Mouse (Mus musculus) stomach, embryonic 16.5 days (tissue): ENCODE data around the gene Fanca. TPM values are rescaled to one million over a fixed set of nuclear protein-coding genes. Genes with fewer than 3 reads are reported as not detected.

Experiments used
- ATAC-seq: fragments of 200-750 bp; cut with Nextera tagmentation; 2 replicates; pipeline ENCODE4 v1.8.0; 2017; ENCODE audit warnings: moderate number of reproducible peaks, moderate TSS enrichment; ENCODE audit not compliant: insufficient read depth, low FRiP score
- H3K27ac ChIP-seq: fragments of 300-500 bp; sonication (generic); 2 replicates; pipeline ENCODE4 v1.5.1; 2014; ENCODE audit warnings: low read length
- H3K27me3 ChIP-seq: fragments of 300-500 bp; sonication (generic); 2 replicates; pipeline ENCODE4 v1.6.1; 2014; ENCODE audit warnings: low read length, control low read depth, mixed read lengths; ENCODE audit not compliant: control insufficient read depth, insufficient read depth
- H3K36me3 ChIP-seq: fragments of 300-500 bp; sonication (generic); 2 replicates; pipeline ENCODE4 v1.6.1; 2014; ENCODE audit warnings: low read length; ENCODE audit not compliant: control insufficient read depth, insufficient read depth
- H3K4me1 ChIP-seq: fragments of 300-500 bp; sonication (generic); 2 replicates; pipeline ENCODE4 v1.6.1; 2014; ENCODE audit warnings: low read length, control low read depth, mixed read lengths; ENCODE audit not compliant: control insufficient read depth, insufficient read depth
- H3K4me2 ChIP-seq: fragments of 300-500 bp; sonication (generic); 2 replicates; pipeline ENCODE4 v1.6.1; 2014; ENCODE audit warnings: low read depth, low read length, mixed read lengths
- H3K4me3 ChIP-seq: fragments of 300-500 bp; sonication (generic); replicated peaks from 2 replicates; pipeline ENCODE4 v1.5.1; 2014; ENCODE audit warnings: mild to moderate bottlenecking, low read length
- H3K9ac ChIP-seq: fragments of 300-500 bp; sonication (generic); 2 replicates; pipeline ENCODE4 v1.6.1; 2014; ENCODE audit warnings: low read length
- H3K9me3 ChIP-seq: fragments of 300-500 bp; sonication (generic); replicated peaks from 2 replicates; pipeline ENCODE4 v1.6.1; 2016; ENCODE audit warnings: low read length, control low read depth; ENCODE audit not compliant: control insufficient read depth
- WGBS: fragments of 180-500 bp; shearing (Covaris S2); extraction: QIAGEN DNeasy Blood & Tissue Kit; methylation state at CpG from one replicate; pipeline ENCODE4 v1.1.7; 2014; 5-methylcytosine and 5-hydroxymethylcytosine counted together
- polyA plus RNA-seq: library from polyadenylated mRNA; unstranded; fragments of >200 nt; fragmentation: Nextera tagmentation; extraction: Ambion mirVana; gene quantifications from 2 replicates; pipeline ENCODE4 v1.2.1, GENCODE M21; 2015

Gene Fanca
- polyA plus RNA-seq, 1 experiment from 2014 or later, result 18.1 TPM

- H3K36me3 ChIP-seq, result no peaks in the 10 kb centered on the region
- H3K4me2 ChIP-seq, result no peak overlapping the region
- H3K4me1 ChIP-seq, result peaks cover 20% of the 10 kb centered on the region
- no peaks in the 10 kb centered on the region for H3K27me3 ChIP-seq
- H3K9ac ChIP-seq, result no peak overlapping the region
- no peak for ATAC-seq
- no peak overlapping the region for H3K27ac ChIP-seq
- 75% methylated on average over 8 of the region's 8 CpGs for WGBS
- H3K9me3 ChIP-seq, result no peaks in the 10 kb centered on the region
- no peak overlapping the region for H3K4me3 ChIP-seq
These were observed 26.8 kb upstream of the Fanca start for GRCm38 (mm10) chr8:123345135-123345534.

GRCm38 (mm10) chr8:123343422-123343821 lies 25.0 kb upstream of the Fanca start:
- Histone ChIP-seq H3K4me2 (no peak overlapping the region), H3K9ac (no peak overlapping the region), H3K9me3 (no peaks in the 10 kb centered on the region), H3K27me3 (no peaks in the 10 kb centered on the region), H3K27ac (no peak overlapping the region), H3K4me1 (peaks cover 14% of the 10 kb centered on the region), H3K4me3 (no peak overlapping the region), H3K36me3 (no peaks in the 10 kb centered on the region)
- ATAC-seq, result no peak
- WGBS, result 78% methylated on average over 12 of the region's 12 CpGs

GRCm38 (mm10) chr8:123342911-123343310 lies 24.5 kb upstream of the Fanca start:
- H3K4me2 ChIP-seq, result no peak overlapping the region
- no peak overlapping the region for H3K9ac ChIP-seq
- H3K4me1 ChIP-seq, result peaks cover 8% of the 10 kb centered on the region; the same call in 1 of the 2 replicates
- H3K27me3 ChIP-seq, result no peaks in the 10 kb centered on the region
- 72% methylated on average over 7 of the region's 7 CpGs for WGBS
- H3K27ac ChIP-seq, result peak overlapping the region; percentile 2; the same call in 1 of the 2 replicates
- ATAC-seq, result no peak
- no peaks in the 10 kb centered on the region for H3K36me3 ChIP-seq
- no peaks in the 10 kb centered on the region for H3K9me3 ChIP-seq
- H3K4me3 ChIP-seq, result no peak overlapping the region

GRCm38 (mm10) chr8:123342253-123342652 lies 23.9 kb upstream of the Fanca start:
- H3K27ac ChIP-seq, result no peak overlapping the region; the same call in 1 of the 2 replicates
- 83% methylated on average over 8 of the region's 8 CpGs for whole genome bisulfite sequencing
- H3K4me1 ChIP-seq, result 0 out of 2 replicates have a peak, but pooled peaks cover 5% of the 10 kb centered on the region
- no peak for ATAC-seq
- no peaks in the 10 kb centered on the region for H3K27me3 ChIP-seq
- H3K9ac ChIP-seq, result no peak overlapping the region
- H3K4me2 ChIP-seq, result no peak overlapping the region
- no peak overlapping the region for H3K4me3 ChIP-seq
- no peaks in the 10 kb centered on the region for H3K36me3 ChIP-seq
- no peaks in the 10 kb centered on the region for H3K9me3 ChIP-seq

GRCm38 (mm10) chr8:123341040-123342015 lies 23.0 kb upstream of the Fanca start:
- Histone ChIP-seq H3K9me3 (no peaks in the 10 kb centered on the region), H3K9ac (no peak overlapping the region), H3K4me2 (peak overlapping the region; percentile 3), H3K27ac (peak overlapping the region; percentile 73), H3K36me3 (no peaks in the 10 kb centered on the region), H3K27me3 (no peaks in the 10 kb centered on the region), H3K4me3 (0 out of 2 replicates have a peak overlapping the region, but pooled peaks have one; percentile 0), H3K4me1 (0 out of 2 replicates have a peak, but pooled peaks cover 5% of the 10 kb centered on the region)
- ATAC-seq, result peak; percentile 83
- WGBS, result 68% methylated on average over 27 of the region's 27 CpGs

GRCm38 (mm10) chr8:123340071-123340470 lies 21.7 kb upstream of the Fanca start:
- 92% methylated on average over 4 of the region's 4 CpGs for WGBS
- no peak overlapping the region for H3K27ac ChIP-seq
- H3K4me2 ChIP-seq, result no peak overlapping the region
- 0 out of 2 replicates have a peak, but pooled peaks cover 5% of the 10 kb centered on the region for H3K4me1 ChIP-seq
- H3K36me3 ChIP-seq, result no peaks in the 10 kb centered on the region
- no peak for ATAC-seq
- H3K9me3 ChIP-seq, result no peaks in the 10 kb centered on the region
- no peak overlapping the region for H3K4me3 ChIP-seq
- no peaks in the 10 kb centered on the region for H3K27me3 ChIP-seq
- H3K9ac ChIP-seq, result no peak overlapping the region

GRCm38 (mm10) chr8:123337475-123337874 lies 19.1 kb upstream of the Fanca start:
- no peak for ATAC-seq
- H3K4me3 ChIP-seq, result no peak overlapping the region
- no peaks in the 10 kb centered on the region for H3K9me3 ChIP-seq
- 66% methylated on average over 3 of the region's 3 CpGs for WGBS
- no peaks in the 10 kb centered on the region for H3K36me3 ChIP-seq
- no peak overlapping the region for H3K4me2 ChIP-seq
- H3K4me1 ChIP-seq, result peaks cover 8% of the 10 kb centered on the region
- H3K27ac ChIP-seq, result no peak overlapping the region
- no peaks in the 10 kb centered on the region for H3K27me3 ChIP-seq
- no peak overlapping the region for H3K9ac ChIP-seq

GRCm38 (mm10) chr8:123334467-123334866 lies 16.1 kb upstream of the Fanca start:
- Histone ChIP-seq H3K9me3 (no peaks in the 10 kb centered on the region), H3K4me2 (0 out of 2 replicates have a peak overlapping the region, but pooled peaks have one; percentile 17), H3K4me3 (no peak overlapping the region), H3K36me3 (no peaks in the 10 kb centered on the region), H3K27me3 (no peaks in the 10 kb centered on the region), H3K4me1 (peaks cover 8% of the 10 kb centered on the region), H3K27ac (peak overlapping the region; percentile 30; the same call in 1 of the 2 replicates), H3K9ac (no peak overlapping the region)
- 13% methylated on average over 1 of the region's 1 CpGs for WGBS
- ATAC-seq, result no peak

- WGBS, result 6% methylated on average over 7 of the region's 7 CpGs
- ATAC-seq, result no peak
- Histone ChIP-seq H3K4me1 (peaks cover 8% of the 10 kb centered on the region), H3K4me2 (peak overlapping the region; percentile 14; the same call in 1 of the 2 replicates), H3K9me3 (no peaks in the 10 kb centered on the region), H3K27me3 (no peaks in the 10 kb centered on the region), H3K4me3 (peak overlapping the region; percentile 11; the same call in 1 of the 2 replicates), H3K36me3 (no peaks in the 10 kb centered on the region), H3K9ac (no peak overlapping the region), H3K27ac (no peak overlapping the region)
These were observed 15.5 kb upstream of the Fanca start for GRCm38 (mm10) chr8:123333864-123334263.
